Mouse (Mus musculus) frontal cortex, adult 2 months (tissue): Measurements from ENCODE around the gene Rapgef2. TPM values are rescaled to one million over a fixed set of nuclear protein-coding genes. Genes with fewer than 3 reads are reported as not detected.
"Not testable (repeated sequence)": the region's sequence is repeated elsewhere in the genome, so short reads cannot be mapped to it uniquely, and the experiment has no call there.

Source experiments
- DNase-seq, 2 experiments: peaks; one replicate each; pipeline ENCODE4 v3.0.0; 2022; ENCODE audit warnings: low spot score in 1 of 2; ENCODE audit errors: extremely low spot score in 1 of 2
- polyA plus RNA-seq: library from polyadenylated mRNA; depleted of rRNA; stranded (reverse); fragments of >200 nt; gene quantifications from 2 replicates; pipeline ENCODE4 v1.2.3, GENCODE M21; 2012

Gene Rapgef2
- polyA plus RNA-seq, 1 experiment = 60.3 TPM

DNA sequence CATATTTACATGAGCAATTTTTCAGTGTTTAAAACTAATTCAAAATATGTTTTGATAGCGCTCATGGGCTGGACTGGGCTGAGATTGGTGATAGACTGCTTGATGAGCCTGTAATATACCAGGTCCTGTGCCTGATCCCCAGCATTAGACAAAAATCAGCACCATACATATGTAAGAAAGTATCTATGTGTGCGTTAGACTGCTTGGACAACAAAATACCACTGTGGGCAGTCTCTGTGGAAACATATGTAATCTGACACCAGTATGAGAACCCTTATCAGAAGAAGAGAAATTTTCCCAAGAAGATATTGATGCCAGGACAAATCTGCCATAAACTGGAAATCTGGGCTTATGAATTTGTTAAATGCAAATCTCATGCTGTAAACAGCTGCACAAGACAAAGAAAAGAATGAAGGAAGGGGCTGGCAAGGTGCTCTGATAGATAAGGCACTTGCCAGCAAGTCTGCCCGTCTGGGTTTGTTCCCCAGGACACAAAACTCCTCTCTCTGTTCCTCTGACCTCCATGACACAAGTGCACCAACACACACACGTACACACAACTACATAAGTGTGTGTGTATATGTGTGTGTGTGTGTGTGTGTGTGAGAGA is 47.8 kb downstream of the Rapgef2 start:
- no peak for DNase-seq

DNA sequence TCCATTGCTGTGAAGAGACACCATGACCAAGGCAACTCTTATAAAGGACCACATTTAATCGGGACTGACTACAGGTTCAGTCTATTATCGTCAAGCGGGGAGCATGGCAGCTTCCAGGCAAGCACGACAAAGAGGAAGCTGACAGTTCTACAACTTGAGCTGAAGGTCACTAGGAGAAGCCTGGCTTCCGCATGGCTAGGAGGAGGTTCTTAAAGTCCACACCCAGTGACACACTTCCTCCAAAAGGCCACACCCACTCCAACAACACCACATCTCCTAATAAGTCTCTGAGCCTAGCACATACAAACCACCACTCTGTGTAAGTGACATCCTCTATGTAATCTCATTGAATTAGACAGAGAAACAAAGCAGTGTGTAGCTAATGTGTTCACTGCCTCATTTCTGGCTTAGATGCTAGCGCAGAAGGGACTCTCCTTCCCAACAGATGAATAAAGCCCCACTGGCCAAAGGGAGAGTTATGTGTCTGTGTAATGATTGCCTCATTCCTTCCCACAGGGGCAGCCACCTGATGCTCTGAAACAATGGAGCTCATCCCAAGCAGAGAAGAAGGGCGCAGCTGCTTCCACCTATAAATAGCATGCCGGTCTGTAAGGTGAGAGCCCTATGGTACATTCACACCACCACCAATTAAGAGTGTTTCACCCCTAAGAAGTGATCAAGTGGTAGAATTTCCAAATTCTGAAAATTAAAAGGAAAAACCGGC is 48.5 kb downstream of the Rapgef2 start:
- no peak for DNase-seq

DNA sequence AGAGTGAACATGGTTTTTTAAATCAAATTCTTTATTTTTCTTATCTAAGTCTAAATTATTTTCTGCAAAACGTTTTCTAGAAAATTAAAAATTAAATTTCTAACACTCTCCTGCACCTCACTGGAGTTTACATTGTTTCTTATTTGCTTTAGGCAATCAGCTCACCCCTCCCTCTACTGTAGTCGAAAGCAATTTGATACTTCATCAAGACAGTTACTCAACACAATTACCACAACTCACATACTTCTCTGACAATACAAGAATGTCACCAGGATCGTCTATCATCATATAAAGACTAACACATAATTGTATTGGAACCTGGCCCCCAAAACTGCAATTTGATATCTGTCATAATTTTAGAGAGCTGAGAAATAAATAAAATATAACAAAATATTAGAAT is 51.8 kb downstream of the Rapgef2 start:
- DNase-seq = no peak

DNA sequence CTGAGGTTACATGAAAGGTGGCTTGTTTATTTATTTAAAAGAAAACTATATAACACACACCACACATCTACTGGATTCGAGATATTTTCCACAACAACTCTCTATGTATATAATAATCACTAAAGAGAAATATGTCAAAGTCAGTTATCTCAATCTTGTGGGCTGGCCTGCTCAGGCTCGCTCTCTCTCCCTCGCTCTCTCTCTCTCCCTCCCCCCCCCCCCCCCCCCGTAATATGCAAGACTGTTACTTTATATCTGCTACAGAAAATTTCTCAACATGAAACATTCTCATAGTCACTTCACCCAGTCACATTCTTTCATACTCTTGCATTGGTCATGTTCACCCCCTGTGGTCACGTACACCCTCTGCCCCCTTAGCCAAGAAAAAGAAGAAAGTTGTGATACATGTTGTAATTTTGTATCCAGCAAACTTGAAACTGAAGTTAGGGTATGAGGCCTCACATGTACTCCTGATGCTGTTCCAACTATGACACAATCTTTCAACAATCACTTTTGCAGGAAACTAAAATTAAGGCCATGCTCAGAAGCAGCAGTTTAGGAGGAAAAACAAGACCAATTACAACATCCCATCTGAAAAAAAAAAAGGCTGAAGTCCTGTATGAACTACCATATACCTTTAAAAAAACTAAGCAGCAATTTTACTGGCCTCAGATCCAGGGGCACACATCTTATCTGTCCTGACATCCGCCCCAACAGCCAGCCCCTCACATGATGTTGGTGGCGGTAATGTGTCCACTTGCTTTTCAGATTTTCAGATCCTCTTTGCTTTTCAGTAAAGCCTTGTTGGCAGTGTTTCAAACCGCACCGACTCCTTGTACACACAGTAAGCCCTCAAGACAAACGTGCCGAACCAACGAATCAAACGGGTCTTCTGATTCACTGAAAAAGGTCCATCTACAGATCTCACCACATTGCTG is 52.6 kb downstream of the Rapgef2 start:
- no peak for DNase-seq

DNA sequence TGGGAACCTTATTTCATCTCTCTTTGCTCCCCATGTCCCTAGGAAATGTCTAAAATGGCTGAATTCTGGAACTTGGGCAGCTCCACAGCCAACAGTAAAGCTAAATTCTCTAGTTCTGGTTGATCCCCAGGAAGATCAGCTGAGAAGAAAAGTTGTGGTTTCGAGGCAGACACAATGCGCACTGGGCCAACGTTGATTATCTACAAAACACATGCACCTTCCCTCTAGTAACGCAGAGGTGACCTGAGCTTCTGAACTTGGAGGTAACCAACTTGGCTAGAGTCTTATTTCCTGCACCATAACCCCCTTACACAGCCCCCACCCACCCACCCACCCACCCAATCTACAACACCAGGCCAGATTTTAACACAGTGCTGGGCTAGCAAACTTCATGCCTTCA is 55.6 kb downstream of the Rapgef2 start:
- no peak for DNase-seq

DNA sequence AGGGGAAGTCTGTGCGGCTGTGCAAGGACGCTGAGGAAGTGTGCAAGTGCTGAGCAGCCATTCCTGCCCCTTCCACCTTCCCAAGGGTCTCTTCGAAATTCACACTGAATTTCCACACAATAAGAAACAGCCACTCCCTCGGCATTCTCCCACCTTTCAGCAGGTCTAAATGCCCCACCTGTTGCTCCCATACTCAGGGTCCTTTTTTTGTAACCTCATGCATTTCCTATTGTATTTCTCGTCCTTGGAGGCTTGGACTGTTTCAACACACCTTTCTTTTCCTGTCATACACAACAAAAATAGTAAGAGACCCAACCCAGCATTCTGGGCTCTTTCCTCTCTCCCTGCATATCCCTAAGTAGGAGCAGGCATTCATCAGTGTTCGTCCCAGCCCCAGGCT is 56.8 kb downstream of the Rapgef2 start:
- no peak for DNase-seq

DNA sequence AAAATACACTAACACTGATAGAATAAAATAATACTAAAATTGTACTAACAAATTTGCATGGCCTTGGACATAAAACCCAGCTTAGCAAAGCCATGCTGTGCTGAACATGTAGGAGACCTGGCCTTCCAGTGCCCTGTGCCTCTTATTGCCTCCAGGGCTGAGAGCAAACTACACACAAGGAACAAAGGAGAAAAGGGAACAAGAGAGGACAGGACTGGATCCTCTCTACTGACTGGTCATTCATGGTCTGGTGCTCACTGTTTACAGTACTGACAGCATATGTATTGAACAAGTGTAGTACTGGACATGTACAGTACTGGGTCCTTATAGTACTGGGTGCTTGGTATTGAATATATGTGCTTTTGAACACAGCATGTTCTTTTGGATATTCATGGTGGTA is 58.0 kb downstream of the Rapgef2 start:
- no peak for DNase-seq

DNA sequence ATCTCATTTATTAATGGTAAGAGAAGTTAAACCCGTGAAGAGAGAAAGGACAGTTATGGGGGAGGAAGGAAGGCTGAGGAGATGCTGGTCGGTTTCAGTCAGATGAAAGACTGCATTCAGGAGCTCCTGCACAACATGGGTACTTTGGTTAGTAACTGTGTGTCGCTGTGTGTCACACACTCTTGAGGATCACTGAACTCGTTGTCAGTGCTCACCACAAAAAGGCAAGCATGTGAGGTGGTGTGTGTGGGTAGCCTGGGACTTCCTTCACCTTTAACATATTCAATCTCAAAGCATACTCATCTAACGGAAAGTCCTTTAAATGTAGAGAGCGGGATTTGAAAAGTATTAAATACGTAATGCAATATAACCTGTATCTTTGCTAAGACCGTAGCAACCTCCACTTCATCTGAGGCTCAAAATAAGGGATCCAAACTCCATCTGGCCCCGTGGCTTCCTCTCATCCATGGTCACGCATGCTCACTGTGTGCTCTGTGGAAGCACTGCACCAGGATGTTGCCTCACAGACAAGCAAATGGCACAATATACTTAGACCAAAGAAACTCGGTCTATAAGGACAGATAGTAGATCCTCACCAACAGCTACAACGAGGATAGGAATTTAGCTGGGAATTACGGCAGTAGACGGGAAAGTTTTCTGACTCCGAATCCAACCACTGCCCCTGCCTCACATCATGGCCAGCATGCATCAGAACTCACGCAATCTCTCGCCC is 58.8 kb downstream of the Rapgef2 start:
- DNase-seq = no peak

DNA sequence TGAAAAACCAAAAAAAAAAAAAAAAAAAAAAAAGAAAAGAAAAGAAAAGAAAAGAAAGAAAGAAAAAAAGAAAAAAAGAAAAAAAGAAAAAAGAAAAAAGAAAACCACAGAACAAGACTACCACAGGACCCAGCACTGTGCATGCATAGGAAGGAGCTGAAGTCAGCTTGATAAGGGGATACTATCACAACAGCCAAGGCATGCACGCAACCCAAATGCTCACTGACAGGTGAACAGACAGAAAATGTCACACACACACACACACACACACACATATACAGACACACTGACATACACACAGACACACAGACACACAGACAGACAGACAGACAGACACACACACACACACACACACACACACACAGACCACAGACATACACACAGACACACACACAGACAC is 59.5 kb downstream of the Rapgef2 start:
- DNase-seq = not testable (repeated sequence)

DNA sequence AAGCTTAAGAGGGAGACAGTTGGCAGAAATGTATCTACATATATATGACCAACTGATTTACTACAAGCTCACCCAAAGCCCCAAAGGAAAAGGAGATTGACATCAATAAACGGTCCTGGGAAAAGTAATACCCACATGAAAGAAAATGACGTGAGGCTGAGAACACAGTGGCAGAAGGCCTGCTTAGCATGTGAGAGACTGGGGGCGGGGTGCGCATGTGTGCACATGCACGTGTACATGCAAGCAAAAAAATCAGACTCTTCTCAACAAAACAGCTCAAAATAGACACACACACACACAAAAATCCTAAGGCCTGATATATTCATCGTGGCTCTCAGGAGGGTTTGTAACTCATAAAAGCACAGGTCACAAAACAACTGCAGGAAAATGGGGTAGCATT is 60.4 kb downstream of the Rapgef2 start:
- DNase-seq = no peak

DNA sequence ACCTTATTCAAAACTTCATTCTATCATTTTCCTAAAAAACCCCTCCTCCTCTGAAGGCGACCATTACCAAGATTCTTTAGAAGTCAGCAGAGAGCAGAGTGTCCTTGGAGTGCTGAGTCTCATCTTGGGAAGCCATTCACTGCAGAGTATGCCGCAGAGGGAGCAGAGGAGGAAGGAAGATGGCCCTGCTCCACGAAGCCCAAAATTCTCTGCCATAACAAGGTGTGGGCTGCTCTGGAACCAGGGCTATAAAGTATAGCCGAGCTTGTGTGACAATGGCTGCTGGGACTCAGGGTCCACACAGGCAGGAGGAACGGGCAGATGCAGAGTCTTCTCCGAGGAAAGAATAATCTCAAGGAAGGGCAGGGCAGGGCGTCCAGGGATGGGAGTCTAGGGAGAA is 62.0 kb downstream of the Rapgef2 start:
- no peak for DNase-seq

DNA sequence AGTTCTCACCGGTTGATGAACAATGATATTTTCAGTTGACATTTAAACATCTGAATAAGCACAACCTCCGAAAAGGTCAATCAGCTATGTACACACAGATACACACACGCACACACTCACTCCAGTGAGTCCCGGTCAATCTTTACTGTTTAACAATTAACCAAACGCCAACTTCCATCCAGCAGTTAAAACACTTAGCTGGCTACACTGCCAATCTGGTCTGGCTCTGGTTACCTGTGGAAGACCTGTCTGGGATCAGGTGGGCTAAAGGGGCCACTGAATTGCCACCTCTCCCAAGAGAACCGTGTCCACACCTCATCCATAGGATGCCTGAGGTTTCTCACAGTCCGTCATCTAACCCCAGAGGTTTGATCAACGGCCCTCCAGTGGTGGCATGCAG is 63.0 kb downstream of the Rapgef2 start:
- no peak for DNase-seq

DNA sequence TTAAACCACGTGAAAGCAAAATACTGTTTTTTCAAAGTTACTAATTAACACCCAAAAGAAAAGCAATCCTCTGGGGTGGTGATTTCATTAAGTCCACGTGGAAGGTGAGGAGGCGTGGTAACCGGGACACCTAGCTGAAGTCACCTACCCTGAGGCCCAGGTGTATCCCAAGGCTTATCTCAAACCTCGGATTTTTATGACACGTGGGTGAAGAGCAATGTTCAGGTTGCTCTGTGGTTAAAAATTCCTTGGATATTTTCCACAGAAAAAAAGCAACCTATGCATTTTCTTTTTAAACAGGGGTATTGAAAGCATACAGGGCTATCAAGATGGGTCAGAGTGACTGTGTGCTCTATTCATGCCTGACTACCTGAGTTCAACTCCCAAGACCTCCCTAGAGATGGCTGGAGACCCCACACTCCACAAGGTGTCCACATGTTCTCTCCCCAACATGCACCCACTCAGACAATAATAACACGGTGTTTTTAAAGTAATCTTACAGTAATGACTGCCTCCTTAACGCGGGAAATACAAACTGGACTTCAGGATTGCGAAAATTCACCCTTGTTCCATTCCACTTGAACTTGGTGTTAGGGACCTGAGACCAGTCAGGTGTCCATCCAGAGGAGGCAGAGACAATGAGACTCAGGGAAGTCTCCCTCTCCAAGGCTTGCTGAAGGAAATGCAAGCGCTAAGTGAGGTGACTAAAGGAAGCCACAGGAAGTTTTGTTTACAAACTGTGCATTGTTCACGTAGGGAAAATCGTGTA is 63.9 kb downstream of the Rapgef2 start:
- DNase-seq = no peak

DNA sequence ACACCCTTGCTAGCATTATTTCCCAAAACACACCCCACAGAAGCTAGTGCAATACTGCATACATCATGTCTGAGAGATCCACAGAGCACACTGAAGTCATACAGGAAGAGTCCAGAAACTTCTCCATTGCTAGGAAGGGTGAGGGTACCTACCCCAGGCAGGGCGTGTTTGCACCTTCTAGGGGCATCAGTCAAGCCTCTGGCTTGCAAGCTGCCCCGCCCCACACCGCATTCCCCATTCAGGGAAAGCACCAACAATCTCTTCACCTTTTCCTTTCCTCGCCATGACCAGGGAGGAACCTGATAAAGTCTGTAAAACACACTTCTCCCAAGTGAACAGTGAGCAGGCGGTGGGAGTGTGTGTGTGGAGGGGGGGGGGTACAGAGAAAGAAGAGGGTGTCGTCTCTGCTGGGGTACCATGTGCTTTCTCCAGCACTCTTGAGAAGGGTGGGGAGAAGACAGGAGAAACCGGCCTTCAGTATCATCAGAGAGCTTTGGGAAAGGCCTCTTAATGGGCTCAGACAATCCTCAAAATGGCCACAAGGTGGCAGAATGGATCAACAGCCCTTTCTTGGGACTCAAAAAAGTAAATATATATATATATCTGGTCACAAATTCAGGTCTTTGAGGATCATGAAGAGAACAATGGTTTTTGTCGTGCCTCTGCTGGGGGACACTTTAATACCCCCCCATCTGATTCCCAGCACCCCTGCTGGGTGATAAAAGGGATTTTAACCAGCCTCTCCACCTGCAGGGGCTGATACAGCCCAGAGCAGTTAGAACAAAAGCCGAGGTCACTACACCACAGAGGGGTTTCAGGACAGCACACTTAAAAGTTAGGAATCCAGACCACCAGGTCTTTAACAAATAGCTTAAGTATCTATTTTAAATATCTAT is 64.8 kb downstream of the Rapgef2 start:
- DNase-seq = peak; percentile 56 to 87

DNA sequence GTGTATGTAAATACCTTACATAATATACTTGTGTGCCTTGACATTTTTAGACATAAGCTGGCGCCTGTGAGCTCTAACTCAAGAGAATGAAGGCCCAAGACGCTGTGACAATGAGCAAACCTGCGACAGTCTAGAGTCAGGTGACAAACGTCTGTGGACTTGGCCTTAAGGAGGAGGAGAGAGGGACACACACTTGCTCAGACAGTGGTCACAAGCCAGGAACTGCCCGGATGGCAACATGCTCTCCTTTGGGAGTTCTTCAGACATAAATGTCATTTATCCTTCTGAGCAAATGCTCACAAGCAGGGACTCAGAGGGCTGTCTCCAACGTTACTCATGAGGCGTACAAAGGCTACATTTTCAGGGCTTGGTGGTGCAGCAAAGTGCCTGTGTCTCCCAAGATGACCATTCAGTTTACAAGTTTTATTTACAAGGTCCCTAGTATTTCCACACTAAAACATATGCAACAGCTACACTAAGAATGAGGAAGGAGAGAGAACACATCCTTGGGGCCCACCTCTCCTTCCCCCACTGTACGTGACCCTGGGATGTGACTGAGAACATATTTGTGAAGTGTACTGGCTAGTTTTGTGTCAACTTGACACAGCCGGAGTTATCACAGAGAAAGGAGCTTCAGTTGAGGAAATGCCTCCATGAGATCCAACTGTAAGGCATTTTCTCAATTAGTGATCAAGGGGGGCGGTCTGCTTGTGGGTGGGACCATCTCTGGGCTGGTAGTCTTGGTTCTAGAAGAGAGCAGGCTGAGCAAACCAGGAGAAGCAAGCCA is 67.0 kb downstream of the Rapgef2 start:
- no peak for DNase-seq

DNA sequence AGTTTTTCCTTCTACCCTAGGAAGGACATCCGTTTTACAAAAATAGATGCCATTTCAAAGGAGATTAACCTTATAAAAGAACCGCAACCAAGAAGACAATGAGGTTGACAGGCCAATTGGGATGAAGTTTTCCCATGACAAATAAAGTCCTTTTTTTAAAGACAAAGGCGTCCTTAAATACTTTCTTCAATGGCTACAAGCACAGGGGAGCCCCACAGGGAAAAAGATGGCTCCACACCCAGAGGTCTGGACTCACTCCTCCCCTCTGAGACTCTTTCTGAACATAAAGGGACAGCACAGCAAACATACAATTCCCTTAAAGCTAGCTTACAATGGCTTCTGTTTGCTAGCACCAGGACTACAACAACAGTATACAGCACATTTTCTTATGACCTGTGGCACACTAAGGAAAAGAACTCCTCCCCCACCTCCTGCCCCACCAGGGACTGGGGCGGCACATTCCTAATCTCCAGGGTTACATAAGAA is 67.7 kb downstream of the Rapgef2 start:
- DNase-seq = no peak

DNA sequence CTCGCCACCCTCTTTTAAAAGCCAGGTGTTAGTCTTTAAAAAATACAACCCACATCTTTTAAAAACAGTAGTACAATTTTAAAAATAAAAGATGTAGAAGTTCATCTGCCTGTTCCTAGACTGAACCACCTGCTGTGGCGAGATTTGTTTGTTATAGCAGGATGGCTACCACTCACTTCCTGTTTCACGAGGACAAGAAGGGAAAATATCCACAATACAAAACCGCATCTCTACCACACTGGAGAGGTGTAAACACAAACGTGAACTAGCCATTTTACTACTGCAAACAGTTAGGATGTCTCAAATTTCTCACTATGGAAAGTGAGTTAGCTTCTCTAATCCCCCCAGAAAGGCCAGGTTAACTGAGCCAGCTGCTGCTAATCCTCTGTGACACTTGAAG is 76.1 kb downstream of the Rapgef2 start:
- no peak for DNase-seq

DNA sequence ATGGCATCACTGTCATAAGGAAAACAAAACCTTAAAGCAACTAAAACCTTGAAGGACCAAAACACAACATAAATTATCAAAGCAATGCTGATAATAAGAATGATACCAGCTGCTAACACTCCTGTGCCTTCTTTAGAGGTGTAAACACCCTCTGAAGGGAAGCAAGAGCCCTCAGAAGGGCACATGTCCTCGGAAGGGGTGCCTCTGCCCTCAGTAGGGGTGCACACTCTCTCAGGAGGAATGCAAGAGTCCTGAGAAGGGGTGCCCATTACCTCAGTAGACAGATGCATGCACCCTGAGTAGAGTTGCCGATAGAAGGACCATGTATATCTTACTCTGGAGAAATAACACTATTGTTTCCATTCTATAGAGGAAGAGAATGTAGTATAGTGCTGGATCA is 79.1 kb downstream of the Rapgef2 start:
- DNase-seq = no peak
